Mouse (Mus musculus) adrenal gland, postnatal 10 days (tissue): ENCODE results near the gene Abhd16b. TPM values are rescaled to one million over a fixed set of nuclear protein-coding genes. Genes with fewer than 3 reads are reported as not detected.
"Not testable (repeated sequence)": the region's sequence is repeated elsewhere in the genome, so short reads cannot be mapped to it uniquely, and the experiment has no call there.

ENCODE experiments used
- DNase-seq: peaks from one replicate; pipeline ENCODE4 v3.0.0; 2021; ENCODE audit warnings: mixed read lengths
- total RNA-seq, 2 experiments: library from RNA; stranded (reverse); gene quantifications; 2 replicates each; pipeline ENCODE4 v1.2.3; 2021

Gene Abhd16b
- total RNA-seq, 2 experiments from 2014 or later, result not detected

GRCm38 (mm10) chr2:181487338-181488277 lies 5.4 kb upstream of the Abhd16b start:
- DNase-seq, result peak; percentile 79

GRCm38 (mm10) chr2:181491432-181492205 lies 1.4 kb upstream of the Abhd16b start:
- DNase-seq, result peak; percentile 57

DNA sequence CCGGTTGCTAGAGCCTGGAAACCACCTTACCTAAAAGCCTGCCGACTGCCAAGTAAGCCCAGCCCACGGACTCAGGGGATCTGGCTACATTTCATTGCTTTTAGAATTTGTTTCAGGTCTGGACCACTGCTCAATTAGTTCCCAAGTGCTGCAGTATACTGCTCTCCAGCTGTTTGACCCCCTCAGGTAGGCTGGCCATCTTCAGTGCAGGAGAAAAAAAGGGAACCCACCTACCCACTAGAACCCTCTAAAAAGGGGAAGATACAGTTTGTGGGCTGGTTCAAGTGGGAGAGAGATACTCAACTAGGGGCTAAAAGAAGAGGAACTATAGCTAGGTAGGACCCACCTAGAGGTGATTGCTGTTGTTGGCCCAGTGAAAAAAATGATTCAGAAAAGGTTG lies 800 bp upstream of the Abhd16b start:
- no peak for DNase-seq

GRCm38 (mm10) chr2:181494266-181494945 lies 1.4 kb downstream of the Abhd16b start:
- no peak for DNase-seq

DNA sequence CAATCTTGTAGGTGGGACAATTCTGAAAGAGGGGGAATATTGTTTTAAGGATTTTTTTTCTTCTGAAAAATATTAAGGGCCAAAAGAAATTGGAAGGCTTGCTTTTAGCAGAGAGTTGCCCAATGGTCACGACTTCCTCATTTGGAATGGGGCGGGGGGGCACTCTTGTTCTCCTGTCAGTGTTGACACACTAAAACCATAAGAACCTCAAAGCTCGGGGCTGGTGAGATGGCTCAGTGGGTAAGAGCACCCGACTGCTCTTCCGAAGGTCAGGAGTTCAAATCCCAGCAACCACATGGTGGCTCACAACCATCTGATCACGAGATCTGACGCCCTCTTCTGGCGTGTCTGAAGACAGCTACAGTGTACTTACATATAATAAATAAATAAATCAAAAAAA lies 2.8 kb downstream of the Abhd16b start:
- not testable (repeated sequence) for DNase-seq

DNA sequence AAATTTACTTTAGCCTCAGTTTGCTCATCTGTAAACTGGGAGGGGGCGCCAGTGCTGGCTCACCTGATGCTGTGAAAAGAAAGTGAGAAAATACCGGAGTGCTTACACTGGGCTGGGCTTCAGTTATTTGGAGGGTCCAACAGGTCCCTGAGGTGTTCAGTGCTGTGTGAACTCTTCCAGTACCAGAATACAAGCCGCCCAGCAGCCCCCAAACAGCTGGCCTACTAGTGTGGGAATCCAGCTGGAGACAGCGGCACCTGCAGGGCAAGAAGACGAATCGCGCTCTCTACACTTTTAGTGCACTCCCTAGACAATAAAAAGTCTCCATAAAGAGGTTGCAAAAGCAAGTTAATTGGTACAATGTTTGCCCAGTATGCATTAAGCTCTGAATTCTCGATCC lies 3.3 kb downstream of the Abhd16b start:
- peak; percentile 80 for DNase-seq

DNA sequence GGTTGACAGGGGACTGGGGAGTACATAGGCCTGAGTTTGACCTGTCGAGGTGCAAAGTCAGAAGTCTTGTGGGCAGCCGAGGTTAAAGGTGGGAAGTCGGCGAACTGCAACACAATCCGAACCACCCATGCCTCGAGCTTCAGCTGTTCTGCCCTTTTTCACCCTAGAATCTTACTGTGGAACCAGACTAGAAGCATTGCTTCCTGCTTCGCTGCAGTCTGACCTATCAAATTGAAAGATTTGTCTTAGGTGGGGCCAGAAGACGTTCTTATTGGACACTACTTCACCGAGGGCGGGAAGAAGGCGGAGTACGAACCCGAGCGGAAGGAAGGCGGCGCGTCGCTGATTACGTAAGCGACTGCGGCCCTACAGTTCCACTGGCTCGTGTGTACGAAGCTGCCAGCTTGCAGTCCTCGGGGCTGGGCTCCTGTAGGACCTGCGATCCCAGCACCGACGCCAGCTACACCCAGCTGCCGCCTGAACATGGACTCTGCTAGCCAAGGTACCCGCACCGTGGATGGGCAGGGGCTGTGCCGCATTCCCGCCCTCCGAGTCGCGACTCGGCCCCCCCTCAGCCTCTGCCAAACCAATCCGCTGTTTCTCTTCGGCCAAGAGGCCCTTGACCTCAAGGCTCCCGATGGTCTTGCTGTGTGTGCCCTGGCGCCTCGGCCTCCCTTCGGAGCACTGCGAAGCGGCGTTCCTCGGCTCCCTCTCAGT lies 4.0 kb downstream of the Abhd16b start, which contains the start of gene Tpd52l2:
TSS of gene Tpd52l2 (plus strand) at position 312 of the 717 bp plus-strand sequence.
- DNase-seq, result peak; percentile 95

DNA sequence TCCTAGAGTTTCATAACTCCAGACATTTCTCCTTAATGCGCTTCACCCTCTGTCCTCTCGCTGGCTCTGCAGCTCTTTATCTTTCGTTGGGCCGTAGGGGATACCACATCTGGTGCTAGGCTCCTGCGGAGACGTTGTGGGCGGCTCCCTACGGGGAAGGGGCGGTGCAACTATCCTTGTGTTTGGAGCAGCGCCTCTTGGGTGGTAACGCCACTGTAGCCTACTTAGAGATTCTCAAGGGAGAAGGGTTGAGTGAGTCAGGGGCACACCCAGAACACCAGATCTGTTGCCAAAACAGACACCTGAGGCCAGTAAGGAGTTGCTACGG lies 4.5 kb downstream of the Abhd16b start:
- DNase-seq, result peak; percentile 85

DNA sequence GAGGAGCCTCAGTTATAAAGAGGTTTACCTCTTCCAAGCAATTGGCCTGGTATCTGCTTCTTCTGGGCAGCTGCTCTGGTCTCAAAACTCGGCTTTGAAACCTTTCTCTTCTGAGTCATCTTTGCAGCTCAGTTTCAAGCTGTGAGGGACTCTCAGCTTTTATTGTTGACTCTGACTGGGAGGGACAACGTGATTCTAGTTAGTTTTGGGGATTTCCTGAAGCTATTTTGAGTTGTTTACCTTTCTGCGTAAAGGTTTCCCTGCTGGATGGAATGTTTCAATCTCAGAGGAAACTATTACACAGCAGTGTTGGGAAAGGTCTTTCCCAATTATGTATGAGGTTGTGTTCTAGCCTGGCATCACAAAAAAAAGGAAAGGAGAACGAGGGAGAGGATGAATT lies 5.6 kb downstream of the Abhd16b start:
- no peak for DNase-seq

DNA sequence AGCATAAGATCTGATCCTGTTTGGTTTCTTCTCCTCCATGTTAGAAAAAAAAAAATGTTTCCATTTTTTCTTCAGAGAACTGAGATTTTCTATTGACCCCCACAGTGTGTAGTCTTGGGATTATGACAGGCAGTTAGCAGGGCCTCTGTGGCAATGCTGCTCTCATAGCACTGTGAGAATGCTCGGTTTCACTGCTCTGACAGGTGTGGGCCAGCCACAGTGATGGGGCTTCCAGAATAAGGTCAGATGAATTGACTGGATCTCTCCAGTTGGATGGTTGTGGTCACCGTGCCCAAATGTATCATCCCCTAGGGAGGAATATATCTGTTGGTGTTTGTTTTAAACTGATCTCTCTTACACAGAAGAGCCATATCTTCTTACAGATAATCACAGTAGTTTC lies 16.2 kb downstream of the Abhd16b start:
- DNase-seq, result no peak

DNA sequence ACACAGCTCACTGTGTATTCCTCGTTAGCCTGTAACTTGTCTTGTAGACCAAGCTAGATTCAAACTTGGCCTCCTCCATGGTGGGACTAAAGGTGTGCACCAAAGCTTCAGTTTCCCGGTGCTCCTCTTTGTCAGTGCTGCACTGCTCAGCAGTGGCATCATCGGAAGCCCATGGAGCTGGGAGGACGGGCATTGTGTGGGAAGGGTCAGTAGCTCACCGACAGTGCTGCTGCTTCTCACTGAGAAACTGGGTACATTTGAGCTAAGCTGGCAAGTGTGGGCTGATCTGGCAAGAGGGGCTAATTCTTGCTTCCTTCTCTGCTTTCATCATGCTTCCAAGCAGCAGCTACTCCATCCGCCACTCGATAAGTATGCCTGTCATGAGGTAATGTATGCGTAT lies 18.2 kb downstream of the Abhd16b start:
- DNase-seq, result no peak

DNA sequence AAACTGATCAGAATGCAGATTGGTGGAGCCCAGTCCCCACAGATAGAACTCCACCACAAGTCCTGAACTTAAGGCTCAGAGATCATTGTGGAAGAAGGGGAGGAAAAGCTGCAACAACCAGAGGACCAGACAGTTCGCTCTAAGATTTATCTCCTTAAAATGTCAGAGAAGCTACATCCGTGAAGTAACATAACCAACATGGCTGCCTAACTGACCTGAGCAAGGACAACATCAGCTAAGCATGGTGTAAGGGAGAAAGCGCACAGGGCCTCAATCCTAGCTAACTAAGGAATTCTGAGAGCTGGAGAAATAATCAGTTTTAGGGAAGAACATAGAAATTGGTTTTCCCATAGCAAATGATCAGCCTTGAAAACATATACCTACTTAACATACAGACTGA lies 26.2 kb downstream of the Abhd16b start:
- peak; percentile 15 for DNase-seq

- peak; percentile 98 for DNase-seq
Measured at GRCm38 (mm10) chr2:181520118-181520935, 27.3 kb downstream of the Abhd16b start, which contains the start of gene Dnajc5. TSS of gene Dnajc5 (plus strand) at chr2:181520485.

DNA sequence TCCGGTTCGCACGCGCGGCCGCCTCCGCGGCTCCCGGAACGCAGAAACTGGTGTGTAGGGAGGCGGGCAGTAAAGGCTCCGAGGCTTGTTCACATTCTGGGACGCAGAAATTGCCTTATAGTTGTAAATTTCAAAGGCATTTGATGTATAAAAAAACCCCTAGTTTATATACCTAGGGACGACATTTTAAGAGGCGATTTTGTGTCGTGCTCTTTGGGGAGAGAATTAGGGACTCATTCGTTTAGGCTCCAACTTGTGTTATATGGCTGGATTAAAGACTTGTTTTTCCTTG lies 27.9 kb downstream of the Abhd16b start:
- no peak for DNase-seq

DNA sequence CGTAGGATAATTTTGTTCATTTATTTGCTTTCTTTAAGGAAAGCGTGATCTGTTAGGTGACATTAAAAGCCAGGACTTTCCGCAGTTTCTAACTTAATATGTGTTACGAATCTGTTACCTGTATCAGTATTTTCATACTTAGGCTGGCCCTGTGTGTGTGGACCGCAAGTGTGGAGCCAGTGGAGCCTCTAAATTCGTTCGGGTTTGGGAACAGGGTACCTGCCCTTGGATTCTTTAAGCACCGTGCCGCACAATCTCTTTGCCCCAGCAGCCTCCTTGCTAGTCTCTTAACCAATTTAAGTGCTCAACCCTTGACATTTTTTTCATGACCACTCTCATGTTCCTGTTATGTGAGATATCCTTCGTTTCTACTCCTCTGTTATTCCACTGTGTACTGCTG lies 28.5 kb downstream of the Abhd16b start:
- no peak for DNase-seq

DNA sequence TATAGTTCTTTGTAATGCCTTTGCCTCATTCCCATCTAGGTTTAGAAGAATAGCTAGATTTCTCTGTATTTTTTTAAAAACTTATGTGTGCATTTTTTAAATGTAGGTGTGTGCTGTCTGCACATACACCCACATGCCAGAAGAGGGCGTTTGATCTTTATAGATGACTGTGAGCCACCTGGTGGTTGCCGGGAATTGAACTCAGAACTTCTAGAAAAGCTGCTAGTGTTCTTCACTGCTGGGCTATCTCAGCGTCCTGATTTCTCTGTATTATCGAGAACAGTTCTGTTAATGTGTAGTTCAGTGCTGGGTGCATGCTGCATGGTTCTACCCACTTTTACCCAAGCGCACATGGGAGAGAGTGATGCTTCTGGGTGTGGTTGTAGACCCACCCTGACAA lies 29.8 kb downstream of the Abhd16b start:
- peak; percentile 33 for DNase-seq

- DNase-seq, result no peak
Measured at GRCm38 (mm10) chr2:181525526-181525925, 32.5 kb downstream of the Abhd16b start.

GRCm38 (mm10) chr2:181529076-181529475 lies 36.1 kb downstream of the Abhd16b start:
- no peak for DNase-seq

DNA sequence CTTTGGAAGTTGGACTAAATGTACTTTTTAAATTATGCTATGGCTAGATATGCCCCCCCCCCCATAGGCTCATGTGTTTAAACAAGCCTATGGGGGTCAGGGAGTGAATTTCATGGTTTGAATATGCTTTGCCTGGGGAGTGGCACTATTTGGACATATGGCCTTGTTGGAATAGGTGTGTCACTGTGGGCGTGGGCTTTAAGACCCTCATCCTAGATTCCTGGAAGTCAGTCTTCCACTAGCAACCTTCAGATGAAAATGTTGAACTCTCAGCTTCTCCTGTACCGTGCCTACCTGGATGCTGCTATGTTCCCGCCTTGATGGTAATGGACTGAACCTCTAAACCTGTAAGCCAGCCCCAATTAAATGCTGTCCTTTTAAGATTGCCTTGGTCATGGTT lies 39.6 kb downstream of the Abhd16b start:
- DNase-seq, result no peak

DNA sequence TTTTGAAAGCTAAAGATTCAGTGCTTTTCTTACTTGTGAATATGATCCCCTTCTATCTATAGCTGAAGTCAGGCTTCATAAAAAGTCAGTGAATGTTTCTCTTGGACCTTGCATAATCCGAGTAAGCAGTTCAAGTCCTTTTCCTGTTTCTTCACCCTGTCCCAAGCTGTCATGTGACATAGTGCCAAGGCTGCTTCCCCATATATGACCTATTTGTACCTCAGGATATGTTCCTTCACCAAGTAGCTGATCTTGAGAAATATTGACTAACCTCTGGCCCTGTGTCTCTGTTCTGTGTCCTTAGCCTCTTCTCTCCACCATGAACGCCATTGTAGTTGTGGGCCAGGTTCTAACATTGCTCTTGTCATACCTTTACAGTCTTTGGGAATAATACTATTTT lies 43.4 kb downstream of the Abhd16b start:
- DNase-seq, result no peak

DNA sequence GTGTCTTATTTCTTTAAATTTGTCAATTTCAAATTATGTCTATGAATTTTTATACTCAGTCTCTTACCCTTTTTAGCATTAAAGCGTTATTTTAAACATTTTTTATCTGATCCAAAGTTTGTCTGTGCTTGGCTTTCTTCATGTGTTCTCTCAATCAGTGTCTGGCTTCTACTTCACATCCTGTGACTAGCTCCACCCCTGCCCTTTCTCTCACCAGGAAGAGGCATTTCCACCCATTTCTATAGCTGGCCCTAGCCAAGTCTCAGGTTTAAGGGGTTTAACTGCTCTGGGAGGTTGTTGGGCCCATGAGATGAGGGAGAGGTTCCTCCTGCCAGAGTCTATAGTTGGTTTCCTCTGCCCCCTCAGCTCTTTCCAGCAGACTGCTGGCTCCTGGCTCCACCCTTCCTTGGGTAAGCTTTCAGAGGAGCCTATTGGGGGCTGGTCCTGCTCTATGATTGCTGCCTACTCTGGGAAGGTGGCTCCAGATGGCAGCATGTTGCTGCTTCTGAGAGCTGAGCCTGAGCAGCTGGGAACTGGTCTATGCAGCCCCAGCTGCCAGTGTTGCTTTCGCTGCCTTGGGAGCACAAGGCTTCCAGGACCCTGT lies 44.5 kb downstream of the Abhd16b start:
- peak; percentile 22 for DNase-seq
